Mouse (Mus musculus): Measurements from ENCODE around the gene Gm1123.

- TF ChIP-seq CTCF (IDR thresholded peaks at IDR 0.05; ENCODE audit: extremely low read depth, insufficient read depth, insufficient read length, insufficient replicate concordance) (no peak), POLR2A (IDR thresholded peaks at IDR 0.05; ENCODE audit: low read depth, low read length) (no peak)
Measured at GRCm38 (mm10) chr9:98963661-98964060, 71.9 kb downstream of the Gm1123 start.
